Mouse (Mus musculus) fibroblast of lung, adult 2 months (primary cell): ENCODE data around the gene Uggt2.

Experiments
- DNase-seq: peaks from one replicate; pipeline ENCODE4 v3.0.0-alpha.2; 2011; ENCODE audit warnings: low read depth

Uggt2 gene

DNA sequence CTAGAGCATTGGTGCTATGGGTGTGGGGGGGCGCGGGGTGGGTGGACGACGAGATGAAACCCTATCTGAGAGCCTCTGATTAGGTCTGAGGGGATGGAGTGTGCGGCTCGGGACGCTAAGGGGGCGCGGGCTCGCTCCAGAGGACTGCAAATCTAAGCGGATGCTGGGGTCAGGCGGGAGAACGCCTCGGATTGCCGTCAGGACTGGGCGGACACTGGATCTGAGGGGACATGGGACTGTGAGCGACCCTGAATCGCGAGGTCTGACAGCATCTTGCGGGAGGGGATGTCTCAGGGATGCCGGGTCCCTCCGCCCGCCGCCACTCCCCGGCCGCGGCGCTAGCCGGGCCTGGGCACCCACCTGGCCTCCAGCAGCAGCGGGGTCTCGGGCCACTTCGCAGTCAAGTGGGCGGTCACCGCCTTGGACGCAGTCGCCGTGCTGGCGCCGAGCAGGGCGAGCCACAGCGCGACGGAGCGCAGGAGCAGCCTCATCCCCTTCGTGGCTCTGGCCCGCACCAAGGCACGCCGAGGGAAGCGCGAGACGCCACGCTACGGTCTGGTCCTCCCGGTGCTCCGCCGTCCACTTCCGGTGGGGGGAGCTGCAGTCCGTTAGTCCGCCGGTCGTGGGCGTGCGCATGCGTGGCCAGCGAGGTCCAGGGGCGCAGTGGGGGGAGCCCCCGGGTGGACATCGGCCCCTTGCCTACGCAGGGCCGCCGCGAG is at the start of gene Uggt2:
Uggt2 (minus strand) TSS at position 580 of the 719 bp plus-strand sequence.
- peak; percentile 51 for DNase-seq

DNA sequence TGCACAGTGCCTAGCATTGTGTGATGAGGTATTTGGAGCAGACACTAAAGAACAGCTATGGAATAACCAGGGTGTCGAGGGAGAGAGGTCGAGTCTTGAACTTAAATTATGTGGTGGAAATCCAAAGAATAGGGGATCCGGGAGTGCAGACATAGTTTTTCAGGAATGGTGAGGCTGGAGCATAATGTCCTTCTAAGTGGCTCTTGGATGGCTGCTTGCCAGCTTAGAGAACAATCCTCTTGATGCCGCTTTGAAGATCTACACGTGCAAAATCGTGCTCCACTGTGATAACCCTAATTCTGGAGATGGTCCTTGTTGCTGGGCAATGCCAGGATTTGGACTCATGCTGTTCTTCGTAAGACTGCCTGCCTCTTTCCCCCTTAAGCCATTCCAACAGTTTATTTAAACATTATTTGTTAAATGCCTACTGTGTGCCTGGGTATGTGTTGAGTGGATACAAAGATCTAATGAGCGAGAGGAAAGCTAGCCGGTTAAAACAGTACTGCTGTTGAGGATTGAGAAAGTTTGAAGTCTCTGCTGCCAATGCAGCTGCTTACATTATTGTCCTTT is 40.2 kb upstream of the Uggt2 start:
- no peak for DNase-seq

DNA sequence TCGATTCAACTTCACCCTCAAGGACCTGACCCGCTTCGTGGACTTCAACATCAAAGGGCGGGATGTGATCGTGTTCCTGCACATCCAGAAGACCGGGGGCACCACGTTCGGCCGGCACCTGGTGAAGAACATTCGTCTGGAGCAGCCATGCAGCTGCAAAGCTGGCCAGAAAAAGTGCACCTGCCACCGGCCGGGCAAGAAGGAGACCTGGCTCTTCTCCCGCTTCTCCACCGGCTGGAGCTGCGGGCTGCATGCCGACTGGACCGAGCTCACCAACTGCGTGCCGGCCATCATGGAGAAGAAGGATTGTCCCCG is 39.5 kb upstream of the Uggt2 start:
- DNase-seq, result no peak

DNA sequence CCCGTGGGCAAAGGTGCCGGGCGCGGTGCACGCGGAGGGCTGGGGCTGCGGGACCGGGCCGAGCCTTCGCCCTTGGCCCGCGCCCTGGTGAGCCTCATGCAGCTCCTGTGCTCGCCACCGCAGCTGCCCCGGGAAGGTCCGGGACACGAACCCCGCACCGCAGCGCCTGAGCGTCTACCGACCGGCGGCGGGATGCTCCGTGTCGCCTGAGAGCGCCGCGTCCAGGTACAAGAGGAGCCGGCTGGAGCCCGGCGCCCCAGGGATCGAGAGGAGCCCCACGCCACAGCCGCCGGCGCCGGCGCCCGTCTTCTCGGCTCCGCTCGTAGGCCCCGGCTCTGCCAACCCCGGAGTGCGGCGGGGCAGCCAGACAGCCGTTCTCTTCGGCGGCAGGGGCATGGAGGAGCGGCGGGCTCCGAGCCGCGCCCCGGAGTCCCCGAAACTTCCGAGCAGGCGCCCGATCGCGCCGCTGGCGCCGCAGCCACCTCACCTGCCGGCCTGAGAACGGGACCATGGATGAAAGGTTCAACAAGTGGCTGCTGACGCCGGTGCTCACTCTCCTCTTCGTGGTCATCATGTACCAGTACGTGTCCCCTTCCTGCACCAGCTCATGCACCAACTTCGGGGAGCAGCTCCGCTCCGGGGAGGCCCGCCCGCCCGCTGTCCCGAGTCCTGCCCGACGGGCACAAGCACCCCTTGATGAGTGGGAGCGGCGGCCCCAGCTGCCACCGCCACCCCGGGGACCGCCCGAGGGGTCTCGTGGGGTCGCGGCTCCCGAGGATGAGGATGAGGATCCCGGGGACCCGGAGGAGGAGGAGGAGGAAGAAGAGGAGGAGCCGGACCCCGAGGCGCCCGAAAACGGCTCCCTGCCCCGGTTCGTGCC is 38.9 kb upstream of the Uggt2 start, which contains the start of gene Hs6st3:
Hs6st3 (plus strand) TSS at position 436 of the 880 bp plus-strand sequence.
- no peak for DNase-seq

DNA sequence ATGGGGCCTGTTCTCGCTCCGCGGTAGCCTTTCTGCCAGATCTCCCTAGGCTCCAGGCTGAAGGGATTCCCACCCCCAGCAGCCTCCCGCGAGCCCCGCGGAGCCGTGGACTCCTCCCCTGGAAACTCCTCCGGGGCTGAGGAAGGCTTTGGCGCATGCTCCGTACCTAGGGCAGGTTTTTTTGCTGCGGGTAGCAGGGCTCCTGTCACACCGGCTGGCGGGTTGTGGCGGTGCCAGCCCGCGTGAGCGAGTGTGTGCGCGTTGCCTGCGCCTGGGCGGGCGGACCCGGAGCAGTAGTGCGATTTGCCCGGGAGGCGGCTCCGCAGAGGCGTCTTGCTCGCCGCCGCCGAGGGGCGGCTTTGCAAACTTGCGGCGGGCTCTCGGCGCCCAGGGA is 38.3 kb upstream of the Uggt2 start:
- DNase-seq, result no peak

DNA sequence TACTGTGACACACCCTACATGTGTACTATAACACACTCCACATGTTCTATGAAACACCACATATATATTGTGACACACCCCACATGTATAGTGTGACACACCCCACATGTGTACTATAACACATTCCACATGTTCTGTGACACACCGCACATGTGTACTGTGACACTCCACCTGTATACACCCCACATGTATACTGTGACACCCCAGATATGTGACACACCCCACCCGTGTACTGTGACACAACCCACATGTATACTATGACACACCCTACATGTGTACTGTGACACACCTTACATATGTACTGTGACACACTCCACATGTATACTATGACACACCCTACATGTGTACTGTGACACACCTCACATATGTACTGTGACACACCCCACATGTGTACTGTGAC is 28.1 kb upstream of the Uggt2 start:
- DNase-seq, result no peak

DNA sequence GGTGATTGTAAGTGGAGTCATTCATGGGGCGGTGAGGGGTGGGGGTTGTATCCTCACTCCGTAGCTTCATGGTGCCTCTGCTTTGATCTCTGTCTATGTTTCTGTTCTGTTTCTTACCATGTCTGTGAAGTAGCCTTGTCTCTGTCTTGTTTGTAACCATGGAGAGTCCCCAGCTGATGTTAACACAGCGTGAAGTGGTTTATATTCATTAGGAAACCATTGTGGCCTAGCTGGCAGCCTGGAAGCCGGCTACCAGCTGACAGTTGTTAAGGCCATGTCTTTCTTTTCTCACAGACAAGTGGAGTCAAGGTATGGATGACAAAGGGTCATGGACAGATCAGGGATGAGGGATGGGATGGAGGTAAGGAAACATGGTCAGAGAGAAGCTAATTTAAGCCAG is 26.6 kb upstream of the Uggt2 start:
- DNase-seq, result no peak

DNA sequence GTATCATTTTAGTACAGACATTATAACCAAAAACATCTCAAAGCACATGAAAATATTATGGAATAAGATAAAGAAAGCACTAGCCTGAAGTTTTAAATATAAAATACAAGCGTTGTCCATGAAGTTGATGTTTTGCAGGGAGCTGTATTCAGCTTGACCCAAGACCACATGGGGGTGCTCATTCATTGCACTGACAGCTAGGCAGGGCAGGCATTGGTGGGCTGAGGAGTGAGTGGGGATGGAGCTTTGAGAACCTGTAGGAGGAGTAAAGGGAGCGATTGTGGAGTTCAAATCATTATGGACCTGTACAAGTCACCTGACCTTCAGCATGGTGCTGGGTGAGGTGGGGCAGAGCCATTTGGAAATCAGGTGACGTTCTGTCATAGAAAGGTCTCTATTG is 24.8 kb upstream of the Uggt2 start:
- no peak for DNase-seq

DNA sequence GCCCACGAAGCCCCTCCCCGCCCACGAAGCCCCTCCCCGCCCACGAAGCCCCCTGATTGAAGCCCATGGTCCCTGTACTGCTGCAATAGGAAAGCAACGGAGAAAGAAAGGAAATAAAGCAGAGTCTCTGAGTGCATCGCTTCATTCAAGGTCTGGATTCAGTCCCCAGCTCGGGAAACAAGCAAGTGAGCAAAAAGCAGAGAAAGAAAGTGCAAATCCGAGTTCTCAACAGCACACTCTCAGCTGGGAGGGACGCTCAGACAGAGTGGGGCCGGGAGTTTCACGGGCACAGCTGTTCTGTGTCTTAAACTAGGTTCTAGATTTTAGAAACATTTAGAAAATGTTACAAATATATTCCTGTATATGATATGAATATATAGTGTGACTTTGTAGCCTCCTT is 24.4 kb upstream of the Uggt2 start:
- DNase-seq, result no peak

DNA sequence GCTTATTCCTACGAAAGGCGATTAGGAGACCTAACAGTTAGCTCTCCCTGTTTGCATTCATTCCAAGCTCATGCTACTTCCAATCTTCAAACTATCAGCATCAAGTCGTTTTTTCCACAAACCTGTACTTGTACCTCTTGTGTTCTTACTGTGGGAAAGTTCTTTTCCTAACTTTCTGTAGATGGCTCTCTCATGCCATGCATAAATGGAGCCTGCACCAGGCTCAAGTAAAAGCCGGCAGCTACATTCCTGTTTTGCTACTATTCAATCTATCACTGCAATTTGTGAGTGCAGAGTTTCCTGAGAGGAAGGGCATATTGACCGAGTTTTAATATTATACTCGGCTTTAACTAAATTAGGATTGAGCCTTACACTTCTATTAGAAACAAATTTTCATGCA is 13.3 kb upstream of the Uggt2 start:
- no peak for DNase-seq

DNA sequence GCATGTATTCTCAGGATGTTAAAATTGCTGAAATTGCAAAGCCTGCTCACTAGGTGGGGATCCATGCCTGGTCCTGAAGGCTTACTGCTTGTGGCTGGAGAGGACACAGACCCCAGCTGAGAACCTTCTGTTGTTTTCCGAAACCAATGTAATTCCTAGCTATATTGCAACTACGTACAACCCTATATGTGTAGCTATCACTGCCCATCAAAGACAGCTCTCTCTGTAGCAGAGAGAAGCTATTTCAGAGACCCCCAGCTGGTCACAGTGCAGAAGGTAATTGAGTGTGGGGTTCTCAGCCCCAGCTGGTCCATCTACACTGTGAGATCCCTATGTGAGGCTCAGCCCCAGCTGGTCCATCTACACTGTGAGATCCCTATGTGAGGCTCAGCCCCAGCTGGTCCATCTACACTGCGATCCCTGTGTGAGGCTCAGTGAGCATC is 10.6 kb upstream of the Uggt2 start:
- DNase-seq, result no peak

DNA sequence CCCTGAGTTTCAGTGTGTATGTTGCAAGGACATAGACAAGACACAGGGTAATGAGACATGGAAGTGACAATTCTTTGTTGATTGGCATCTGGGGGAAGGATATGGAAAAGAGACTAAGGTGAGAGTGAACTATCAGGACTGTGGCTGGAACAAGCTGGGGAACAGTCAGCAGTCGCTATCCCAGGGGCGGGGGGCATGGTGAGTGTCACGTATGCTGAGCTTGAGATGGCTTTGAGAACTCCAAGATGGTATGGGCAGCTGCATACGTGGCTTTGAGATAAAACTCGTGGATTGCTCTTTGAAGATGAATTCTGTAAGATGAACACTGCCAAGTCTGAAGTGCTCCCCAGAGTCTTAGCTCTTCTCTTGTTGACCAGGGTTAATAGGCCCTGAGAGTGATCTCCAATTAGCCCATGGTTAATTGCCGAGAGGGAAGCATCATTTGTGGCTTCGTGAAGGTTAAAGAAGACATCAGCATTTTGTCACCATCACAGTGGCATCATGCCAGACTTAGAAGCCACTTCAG is 9.6 kb upstream of the Uggt2 start:
- DNase-seq, result no peak

DNA sequence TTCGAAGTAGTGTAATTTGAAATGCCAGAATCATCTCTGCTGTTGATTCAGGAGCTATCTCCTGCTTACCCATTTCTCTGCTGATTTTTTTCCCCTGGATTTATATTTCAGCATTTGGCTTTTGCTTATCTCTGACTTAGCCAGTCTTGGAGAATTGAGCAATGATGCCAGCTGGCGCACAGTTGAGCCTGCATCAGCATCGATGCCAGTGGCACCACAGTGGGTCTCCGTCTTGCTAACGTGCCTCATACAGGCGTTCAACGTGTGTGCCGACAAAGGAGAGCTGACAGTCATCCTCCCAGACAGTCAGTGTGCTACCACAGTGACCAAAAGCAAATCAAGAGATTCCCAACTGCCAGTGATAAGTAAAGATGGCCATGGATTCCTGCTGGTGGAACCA is 8.4 kb upstream of the Uggt2 start:
- no peak for DNase-seq

DNA sequence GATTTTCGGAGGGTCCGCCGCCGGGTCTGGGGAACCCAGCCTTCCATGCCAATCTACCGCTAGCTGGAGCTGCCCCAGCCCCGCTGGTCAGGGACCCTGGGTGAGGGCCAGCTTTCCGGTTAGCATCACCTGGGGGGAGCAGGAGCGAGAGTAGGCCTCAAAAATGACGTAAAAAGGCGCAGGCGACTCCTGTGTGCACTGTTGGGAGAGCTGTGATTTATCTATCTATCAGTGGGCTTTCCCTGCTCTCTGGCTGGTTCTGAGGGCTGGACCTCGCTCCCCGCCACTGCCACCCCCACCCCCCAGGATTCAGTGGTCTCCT is 301 bp upstream of the Uggt2 start:
- no peak for DNase-seq

DNA sequence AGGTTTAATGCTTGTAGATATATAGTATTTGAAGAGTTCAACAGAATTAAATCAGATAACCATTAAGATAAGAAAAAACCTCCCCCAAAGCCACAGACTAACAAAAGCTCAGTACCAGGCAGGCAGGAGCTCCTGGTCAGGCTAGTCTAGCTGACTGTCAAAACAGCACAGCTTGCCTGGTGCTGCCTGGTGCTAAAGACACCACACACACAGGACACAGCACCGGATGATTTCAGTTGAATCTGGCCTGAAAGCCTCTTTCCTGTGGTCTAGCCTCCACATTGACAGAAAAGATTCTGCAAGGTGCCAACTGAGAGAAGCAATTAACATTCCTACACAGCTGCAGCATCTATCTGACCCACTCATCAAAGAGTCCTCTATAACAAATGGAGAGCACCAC is 37.4 kb downstream of the Uggt2 start:
- no peak for DNase-seq

DNA sequence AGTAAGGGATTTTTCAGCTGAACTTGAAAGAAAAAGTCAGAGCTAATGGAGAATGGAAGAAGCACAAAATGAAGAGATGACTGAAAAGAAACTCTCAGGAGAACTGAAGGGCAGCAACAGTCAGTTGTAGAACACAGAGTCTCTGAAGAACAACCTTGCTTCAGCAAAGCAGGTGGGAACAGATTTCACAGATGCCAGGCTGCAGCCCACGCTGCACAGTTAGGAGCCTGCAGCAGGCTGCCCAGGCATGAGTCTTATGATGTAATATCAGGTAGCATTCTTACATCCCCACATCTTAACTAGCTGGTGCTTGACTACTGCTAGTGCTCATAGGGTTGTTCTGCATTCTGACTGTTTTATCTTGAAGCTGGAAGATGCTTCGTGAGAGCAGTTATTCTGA is 38.5 kb downstream of the Uggt2 start:
- DNase-seq, result no peak

DNA sequence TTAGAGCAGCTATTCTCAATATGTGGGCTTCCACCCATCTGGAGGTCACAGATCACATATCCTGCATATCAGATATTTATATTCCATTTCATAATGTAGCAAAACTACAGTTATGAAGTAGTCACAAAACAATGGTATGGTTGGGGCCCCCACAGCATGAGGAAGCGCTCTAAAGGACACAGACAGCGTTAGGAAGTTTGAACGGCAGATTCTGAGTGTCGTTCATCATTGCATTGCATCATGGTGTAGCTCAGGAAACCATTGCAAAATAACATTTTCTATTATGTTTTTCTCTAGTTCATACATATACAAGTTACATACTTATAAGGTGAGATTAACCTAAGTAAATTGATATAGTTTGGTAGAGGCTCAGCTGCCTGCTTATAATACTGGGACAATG is 42.2 kb downstream of the Uggt2 start:
- no peak for DNase-seq

DNA sequence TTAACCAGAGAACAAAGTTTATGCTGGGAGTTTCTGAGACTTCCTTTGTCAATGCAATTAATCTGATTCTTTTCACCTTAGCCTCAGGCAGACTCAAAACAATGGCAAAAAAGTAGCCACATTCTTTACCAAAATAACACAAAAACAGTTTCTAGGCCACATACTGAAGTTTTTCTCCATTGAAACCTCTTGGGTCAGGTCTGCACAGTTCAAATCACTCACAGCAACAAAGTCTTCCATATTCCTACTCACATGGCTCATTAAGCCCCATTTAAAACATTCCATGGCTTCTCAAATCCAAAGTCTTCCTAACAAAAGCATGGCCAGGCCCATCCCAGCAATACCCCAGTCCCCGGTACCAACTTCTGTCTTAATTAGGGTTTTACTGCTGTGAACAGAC is 46.3 kb downstream of the Uggt2 start:
- DNase-seq, result no peak

DNA sequence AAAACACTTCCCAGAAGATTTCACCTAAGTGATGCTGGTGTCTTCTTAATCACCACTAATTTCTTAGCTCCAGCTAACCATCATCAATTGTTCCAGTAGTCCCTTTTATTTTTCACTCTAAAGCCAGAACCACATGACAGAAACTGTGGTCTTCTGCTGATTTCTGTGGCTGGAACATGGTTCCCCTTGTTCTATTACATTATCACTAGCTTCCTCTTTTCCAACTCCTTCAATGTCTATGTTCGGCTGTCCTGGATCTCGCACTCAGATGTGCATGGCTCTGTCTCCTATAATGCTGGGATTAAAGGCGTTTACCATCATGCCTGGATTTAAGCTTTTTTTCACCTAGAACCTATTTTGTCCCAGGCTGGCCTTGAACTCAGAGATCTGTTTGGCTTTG is 46.9 kb downstream of the Uggt2 start:
- DNase-seq, result no peak

DNA sequence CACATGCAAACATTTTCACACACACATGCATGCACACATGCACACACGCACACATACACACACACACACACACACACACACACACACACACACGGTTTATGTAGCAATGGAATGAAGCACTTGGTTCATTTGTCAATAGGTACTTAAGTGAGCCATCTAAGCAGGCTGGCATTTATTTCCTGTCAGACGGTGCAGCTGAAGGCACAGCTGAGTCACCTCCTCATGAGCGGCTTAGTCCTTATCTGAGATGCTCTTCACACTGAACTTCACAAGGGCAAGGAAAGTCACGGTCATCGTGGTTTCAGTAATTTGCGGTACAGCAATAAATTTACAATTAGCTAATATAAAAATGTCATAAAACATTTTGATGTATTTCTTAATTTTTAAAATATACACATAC is 55.5 kb downstream of the Uggt2 start:
- DNase-seq, result no peak

DNA sequence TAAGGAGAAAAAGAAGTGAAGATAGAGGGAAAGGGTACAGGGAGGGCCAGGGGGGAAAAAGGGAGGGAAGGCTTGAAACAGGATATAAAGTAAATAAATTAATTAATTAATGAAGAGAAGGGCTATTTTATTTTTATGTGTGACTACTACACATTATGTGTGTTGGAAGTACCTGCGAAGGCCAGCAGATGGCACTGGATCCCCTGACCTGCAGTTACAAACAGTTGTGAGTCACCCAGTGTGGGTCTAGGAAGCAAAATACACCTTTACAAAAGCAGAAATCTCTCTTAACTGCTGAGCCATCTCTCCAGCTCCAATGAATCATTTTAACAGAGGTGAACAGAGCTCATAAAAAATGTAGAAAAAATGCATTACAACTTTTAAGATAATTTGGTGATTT is 59.0 kb downstream of the Uggt2 start:
- DNase-seq, result no peak

DNA sequence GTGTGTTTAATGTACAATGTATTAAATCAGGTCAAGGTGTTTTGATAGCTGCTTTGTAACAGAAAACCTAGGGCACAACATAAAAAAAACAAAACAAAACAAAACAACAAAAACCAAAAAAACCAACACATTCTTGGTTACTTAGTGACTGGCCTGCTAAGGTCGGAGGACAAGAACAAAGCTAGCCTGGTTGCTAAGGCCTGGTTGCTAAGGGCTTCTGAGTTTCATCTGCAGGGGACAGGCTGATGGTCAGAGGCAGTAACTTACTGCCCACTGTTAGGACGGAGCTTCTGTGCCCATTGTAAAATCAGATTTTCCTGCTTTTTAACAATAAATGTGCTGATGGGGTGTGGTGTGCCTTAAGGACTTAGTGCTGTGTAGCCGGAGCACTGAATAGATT is 61.5 kb downstream of the Uggt2 start:
- DNase-seq, result no peak

DNA sequence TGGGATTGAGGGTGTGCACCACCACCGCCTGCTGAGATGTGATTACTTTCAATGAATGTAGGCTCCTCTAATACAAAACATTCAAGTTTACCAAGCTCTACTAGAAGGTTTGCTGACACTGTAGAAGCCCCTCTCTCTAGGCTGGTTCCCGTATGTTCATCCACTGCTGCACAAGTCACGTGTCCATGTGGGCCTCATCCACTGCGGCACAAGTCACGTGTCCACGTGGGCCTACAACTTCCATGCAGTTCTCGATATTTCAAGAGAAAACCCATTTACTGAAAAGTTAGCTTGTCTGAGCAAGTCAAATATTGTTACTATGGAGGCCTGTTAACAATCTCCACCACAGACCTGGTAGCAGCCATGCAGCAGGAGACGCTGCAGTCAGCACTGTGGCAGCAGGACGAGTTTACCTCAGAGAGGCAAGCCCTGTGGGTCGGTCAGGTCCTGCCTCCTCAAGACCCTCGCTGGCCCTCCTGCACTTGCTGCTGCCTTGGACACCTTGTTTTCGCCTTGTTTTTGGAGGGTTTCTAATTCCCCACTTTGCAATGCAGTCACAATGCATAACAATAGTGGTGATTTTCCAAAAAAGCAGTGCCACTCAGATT is 62.0 kb downstream of the Uggt2 start:
- DNase-seq, result no peak
